Mouse (Mus musculus): ENCODE data around the gene Flot1. TPM values are rescaled to one million over a fixed set of nuclear protein-coding genes. Genes with fewer than 3 reads are reported as not detected.

Gene Flot1
- polyA plus RNA-seq, 1 experiment from 2014 or later = 103 TPM

DNA sequence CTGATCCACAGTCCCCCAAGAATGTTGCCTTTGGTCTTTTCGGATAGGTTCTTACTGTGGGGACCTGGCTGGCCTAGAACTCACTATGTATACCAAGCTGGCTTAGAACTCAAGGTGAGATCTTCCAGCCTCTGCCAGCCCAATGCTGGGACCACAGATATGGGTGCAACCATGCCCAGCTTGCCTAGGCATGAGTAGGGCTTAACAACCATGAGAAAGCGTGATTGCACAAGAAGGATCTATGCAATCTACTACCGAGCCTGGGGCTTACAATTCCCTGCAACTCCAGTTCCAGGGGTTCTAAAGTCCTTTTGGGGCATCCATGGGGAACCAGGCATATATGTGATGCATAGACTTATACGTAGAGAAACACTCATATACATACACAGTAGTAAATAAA is 32.1 kb upstream of the Flot1 start:
- peaks cover 7% of the 10 kb centered on the region for H3K4me1 ChIP-seq (replicated peaks)
- no peak overlapping the region for H3K9ac ChIP-seq
- H3K27me3 ChIP-seq = no peaks in the 10 kb centered on the region
- H3K4me3 ChIP-seq = no peak overlapping the region
- no peak overlapping the region for H3K27ac ChIP-seq
- no peaks in the 10 kb centered on the region for H3K36me3 ChIP-seq
- H3K9me3 ChIP-seq (replicated peaks) = no peaks in the 10 kb centered on the region
- WGBS = 85% methylated on average over 4 of the region's 4 CpGs
- no peak overlapping the region for H3K4me2 ChIP-seq
- no peak for ATAC-seq (replicated peaks; ENCODE audit: insufficient number of reproducible peaks, insufficient read depth, low FRiP score, low read depth)

DNA sequence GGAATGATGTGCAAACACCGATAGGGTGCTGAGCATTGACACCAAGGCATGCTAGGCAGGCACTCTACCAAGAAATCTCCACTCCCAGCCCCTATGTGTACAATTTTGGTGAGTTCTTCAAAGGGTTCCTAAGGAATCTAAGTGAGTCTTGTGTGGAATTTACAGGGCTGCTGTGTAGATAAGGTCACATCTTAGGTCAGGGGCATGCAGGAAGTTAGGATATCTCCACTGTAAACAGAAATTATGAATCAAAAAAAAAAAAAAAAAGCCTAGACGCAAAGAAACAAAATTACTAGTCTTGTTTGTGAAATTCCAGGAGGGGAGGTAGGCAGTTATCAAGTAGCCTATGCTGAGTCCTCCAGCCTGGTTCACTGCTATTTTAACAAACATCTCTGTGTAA is 30.2 kb upstream of the Flot1 start:
- H3K4me1 ChIP-seq (replicated peaks) = no peaks in the 10 kb centered on the region
- WGBS = 63% methylated on average over 2 of the region's 2 CpGs
- no peak overlapping the region for H3K27ac ChIP-seq
- no peak overlapping the region for H3K9ac ChIP-seq
- H3K36me3 ChIP-seq = no peaks in the 10 kb centered on the region
- H3K9me3 ChIP-seq (replicated peaks) = no peaks in the 10 kb centered on the region
- no peak overlapping the region for H3K4me2 ChIP-seq
- no peaks in the 10 kb centered on the region for H3K27me3 ChIP-seq
- no peak overlapping the region for H3K4me3 ChIP-seq
- no peak for ATAC-seq (replicated peaks; ENCODE audit: insufficient number of reproducible peaks, insufficient read depth, low FRiP score, low read depth)

DNA sequence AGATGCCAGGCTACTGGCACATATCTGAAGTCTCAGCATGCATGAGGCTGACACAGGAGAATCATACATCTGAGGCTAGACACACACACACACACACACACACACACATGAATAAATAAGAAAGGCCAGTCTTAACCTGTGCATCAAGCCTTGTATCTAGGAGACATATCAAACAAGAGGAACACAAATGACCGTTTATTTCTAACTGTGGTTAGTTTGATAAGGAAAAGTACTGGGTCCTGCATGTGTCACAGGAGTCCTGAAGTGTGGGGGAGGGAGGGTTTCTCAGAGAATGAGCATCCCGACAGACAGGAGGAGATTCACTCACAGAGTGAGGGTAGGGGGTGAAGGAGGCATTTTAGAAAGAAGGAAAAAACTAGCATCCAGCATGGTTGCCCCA is 27.9 kb upstream of the Flot1 start:
- no peak for ATAC-seq (replicated peaks; ENCODE audit: insufficient number of reproducible peaks, insufficient read depth, low FRiP score, low read depth)
- no peak overlapping the region for H3K9ac ChIP-seq
- no peak overlapping the region for H3K27ac ChIP-seq
- no peaks in the 10 kb centered on the region for H3K4me1 ChIP-seq (replicated peaks)
- no peak overlapping the region for H3K4me2 ChIP-seq
- no peaks in the 10 kb centered on the region for H3K9me3 ChIP-seq (replicated peaks)
- no peaks in the 10 kb centered on the region for H3K27me3 ChIP-seq
- no peaks in the 10 kb centered on the region for H3K36me3 ChIP-seq
- WGBS = 20% methylated on average over 2 of the region's 2 CpGs
- no peak overlapping the region for H3K4me3 ChIP-seq

DNA sequence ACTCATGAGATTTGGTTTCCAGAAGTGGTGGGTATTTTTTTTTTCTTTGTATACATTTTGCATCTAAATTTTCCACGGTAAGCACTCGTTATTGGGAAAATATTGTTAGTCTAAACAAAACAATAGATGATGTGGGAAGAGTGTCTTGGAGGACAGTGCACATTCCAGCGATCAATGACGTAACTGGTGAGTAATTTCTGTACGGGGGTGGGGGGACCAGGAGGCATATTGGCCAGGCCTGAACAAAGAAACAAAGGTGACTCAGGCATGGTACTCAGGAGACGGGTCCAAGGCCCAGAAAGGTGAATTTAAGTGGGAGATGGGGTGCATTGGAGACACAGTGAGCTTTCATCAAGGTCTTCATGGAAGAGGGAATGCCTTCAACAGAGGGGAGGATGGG is 27.4 kb upstream of the Flot1 start:
- WGBS = 72% methylated on average over 6 of the region's 6 CpGs
- ATAC-seq (replicated peaks; ENCODE audit: insufficient number of reproducible peaks, insufficient read depth, low FRiP score, low read depth) = no peak
- Histone ChIP-seq H3K9me3 (replicated peaks) (no peaks in the 10 kb centered on the region), H3K9ac (no peak overlapping the region), H3K4me3 (no peak overlapping the region), H3K4me1 (replicated peaks) (no peaks in the 10 kb centered on the region), H3K27ac (no peak overlapping the region), H3K4me2 (no peak overlapping the region), H3K27me3 (no peaks in the 10 kb centered on the region), H3K36me3 (no peaks in the 10 kb centered on the region)

DNA sequence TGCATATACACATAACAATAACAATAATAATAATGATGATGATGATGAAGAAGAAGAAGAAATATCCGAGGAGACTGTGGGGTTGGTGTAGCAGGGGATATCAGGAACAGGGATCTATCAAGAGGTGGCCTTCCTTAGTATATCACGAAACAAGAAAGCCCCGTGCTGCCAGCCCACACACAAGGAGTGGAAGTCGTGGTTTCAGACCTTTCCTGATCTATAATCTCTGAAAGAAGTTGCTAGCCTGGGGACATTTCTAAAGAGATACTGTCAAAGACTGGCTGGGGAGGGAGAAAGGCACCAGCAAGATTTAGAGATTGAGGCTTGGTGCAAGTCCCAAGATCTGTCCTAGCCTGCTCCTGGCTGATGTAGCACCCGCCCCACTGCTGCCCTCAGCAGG is 26.2 kb upstream of the Flot1 start:
- Histone ChIP-seq H3K27me3 (no peaks in the 10 kb centered on the region), H3K4me3 (no peak overlapping the region), H3K27ac (no peak overlapping the region), H3K9ac (no peak overlapping the region), H3K9me3 (replicated peaks) (no peaks in the 10 kb centered on the region), H3K4me1 (replicated peaks) (no peaks in the 10 kb centered on the region), H3K36me3 (no peaks in the 10 kb centered on the region), H3K4me2 (no peak overlapping the region)
- 66% methylated on average over 5 of the region's 5 CpGs for WGBS
- ATAC-seq (replicated peaks; ENCODE audit: insufficient number of reproducible peaks, insufficient read depth, low FRiP score, low read depth) = no peak

DNA sequence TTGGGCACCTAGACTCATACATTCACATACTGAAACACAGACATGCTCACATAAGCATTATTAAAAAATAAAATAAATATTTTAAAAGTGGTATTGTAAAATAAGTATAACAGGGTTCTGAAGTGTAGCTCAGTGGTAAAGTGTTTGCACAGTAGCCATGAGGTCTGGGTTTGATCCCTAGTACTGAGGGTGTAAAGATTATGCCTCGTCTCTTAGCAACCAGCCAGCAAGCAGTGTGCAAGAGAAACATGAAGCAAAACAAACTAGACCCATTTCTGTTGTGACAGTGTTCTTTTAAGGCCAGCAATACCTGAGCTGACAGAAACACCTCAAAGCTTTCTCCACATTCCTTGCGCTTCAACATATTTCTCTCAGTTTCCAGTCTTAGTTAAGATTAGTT is 22.1 kb upstream of the Flot1 start:
- WGBS = 79% methylated on average over 2 of the region's 2 CpGs
- ATAC-seq (replicated peaks; ENCODE audit: insufficient number of reproducible peaks, insufficient read depth, low FRiP score, low read depth) = no peak
- Histone ChIP-seq H3K27me3 (no peaks in the 10 kb centered on the region), H3K9me3 (replicated peaks) (no peaks in the 10 kb centered on the region), H3K4me3 (no peak overlapping the region), H3K4me1 (replicated peaks) (peaks cover 9% of the 10 kb centered on the region), H3K27ac (no peak overlapping the region), H3K36me3 (no peaks in the 10 kb centered on the region), H3K9ac (no peak overlapping the region), H3K4me2 (no peak overlapping the region)

DNA sequence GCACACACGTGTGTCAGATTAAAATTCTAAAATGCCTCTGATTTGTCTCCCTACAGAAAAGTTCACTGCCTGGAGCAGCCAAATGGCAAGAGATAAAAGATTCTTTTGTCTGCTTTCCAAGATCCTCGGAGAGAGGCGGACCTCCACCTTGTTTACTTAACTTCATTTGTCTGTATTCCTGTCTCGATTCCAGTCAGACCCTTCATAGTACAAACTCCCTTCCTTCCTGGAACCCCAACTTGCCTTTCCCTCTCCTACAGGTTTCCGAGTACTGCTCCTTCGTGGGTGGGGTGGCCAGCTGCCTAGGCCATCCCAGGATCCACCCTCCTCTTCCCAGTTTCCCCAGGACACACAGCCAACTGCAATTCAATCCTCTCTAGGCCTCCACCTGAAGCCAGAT is 20.0 kb upstream of the Flot1 start:
- no peak overlapping the region for H3K4me3 ChIP-seq
- H3K9ac ChIP-seq = no peak overlapping the region
- no peak overlapping the region for H3K4me2 ChIP-seq
- no peaks in the 10 kb centered on the region for H3K9me3 ChIP-seq (replicated peaks)
- H3K4me1 ChIP-seq (replicated peaks) = peaks cover 10% of the 10 kb centered on the region
- no peaks in the 10 kb centered on the region for H3K36me3 ChIP-seq
- H3K27ac ChIP-seq = peak overlapping the region; percentile 9; the same call in 1 of the 2 replicates
- 42% methylated on average over 6 of the region's 6 CpGs for WGBS
- ATAC-seq (replicated peaks; ENCODE audit: insufficient number of reproducible peaks, insufficient read depth, low FRiP score, low read depth) = peak; percentile 27; the same call in 1 of the 2 replicates
- H3K27me3 ChIP-seq = no peaks in the 10 kb centered on the region

DNA sequence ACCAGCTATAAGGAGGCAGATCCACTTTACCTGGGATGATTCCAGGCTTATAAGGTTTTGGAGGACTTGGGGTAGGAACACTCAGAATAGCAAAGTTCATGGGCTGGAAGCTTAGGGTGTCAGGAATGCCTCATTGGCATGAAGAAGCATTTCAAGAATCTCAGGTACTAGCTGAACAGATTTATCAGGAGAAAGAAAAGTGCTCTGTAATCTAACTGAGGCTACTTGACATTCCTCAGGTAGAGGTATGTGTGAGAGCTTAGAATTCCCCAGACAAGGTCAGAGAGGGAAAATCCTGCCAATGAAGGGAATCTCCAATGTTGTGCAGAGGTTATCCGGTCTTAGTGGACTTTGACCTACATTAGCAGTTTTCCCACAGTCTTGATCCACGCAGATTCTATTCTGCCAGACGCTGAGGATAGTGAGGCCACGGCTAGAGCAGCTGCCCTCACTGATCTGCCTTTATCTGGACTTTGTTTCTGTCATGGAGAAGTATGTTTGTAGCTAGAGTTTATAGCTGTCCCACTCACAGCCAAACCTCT is 19.1 kb upstream of the Flot1 start:
- Histone ChIP-seq H3K4me2 (no peak overlapping the region), H3K27me3 (no peaks in the 10 kb centered on the region), H3K9me3 (replicated peaks) (no peaks in the 10 kb centered on the region), H3K4me3 (no peak overlapping the region), H3K36me3 (no peaks in the 10 kb centered on the region), H3K9ac (no peak overlapping the region), H3K4me1 (replicated peaks) (peaks cover 12% of the 10 kb centered on the region), H3K27ac (peak overlapping the region; percentile 63)
- no peak for ATAC-seq (replicated peaks; ENCODE audit: insufficient number of reproducible peaks, insufficient read depth, low FRiP score, low read depth)
- WGBS = 42% methylated on average over 4 of the region's 4 CpGs

DNA sequence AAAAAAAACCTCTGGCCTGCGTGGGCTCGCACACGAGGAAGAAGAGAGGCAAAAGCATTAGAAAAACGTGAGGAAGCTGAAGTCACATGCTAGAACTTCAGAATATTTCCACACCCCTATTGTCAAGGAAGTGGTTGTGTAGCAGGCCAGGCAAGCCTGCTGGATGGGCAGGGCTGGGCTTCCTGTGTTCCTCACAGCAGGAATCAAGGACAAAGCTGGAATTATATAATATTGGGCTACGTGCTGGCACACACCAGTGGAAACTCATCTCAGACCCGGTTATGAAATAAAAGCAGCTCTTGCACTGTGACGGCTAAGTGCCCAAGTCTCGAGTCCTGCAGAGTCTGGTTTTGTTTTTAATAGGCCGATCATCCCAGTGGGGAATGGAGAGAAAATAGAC is 15.0 kb upstream of the Flot1 start:
- no peaks in the 10 kb centered on the region for H3K9me3 ChIP-seq (replicated peaks)
- WGBS = 57% methylated on average over 9 of the region's 9 CpGs
- H3K4me3 ChIP-seq = no peak overlapping the region
- no peaks in the 10 kb centered on the region for H3K36me3 ChIP-seq
- no peak for ATAC-seq (replicated peaks; ENCODE audit: insufficient number of reproducible peaks, insufficient read depth, low FRiP score, low read depth)
- H3K4me1 ChIP-seq (replicated peaks) = peaks cover 41% of the 10 kb centered on the region
- H3K27ac ChIP-seq = peak overlapping the region; percentile 38
- no peak overlapping the region for H3K9ac ChIP-seq
- H3K27me3 ChIP-seq = no peaks in the 10 kb centered on the region
- no peak overlapping the region for H3K4me2 ChIP-seq

DNA sequence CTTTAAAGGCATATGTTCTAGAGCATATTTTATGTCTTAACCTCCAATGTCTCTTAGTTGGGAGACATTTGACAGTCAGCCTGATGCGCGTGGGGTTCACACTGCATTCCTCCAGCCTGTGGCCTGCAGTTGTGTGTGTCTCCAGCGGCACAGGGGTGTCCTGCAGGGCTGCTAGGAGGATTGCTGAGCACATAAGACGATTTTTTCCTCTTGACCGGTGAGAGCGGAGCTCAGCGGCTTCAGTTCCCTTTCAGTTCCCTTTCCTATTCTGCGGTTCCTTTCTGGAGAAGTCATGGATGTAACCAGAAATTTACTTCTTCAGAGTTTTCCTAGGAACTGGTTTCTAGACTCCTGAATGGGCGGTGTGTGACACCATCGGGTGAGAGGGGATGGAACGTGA is 13.6 kb upstream of the Flot1 start:
- Histone ChIP-seq H3K4me1 (replicated peaks) (peaks cover 44% of the 10 kb centered on the region), H3K9me3 (replicated peaks) (no peaks in the 10 kb centered on the region), H3K36me3 (no peaks in the 10 kb centered on the region), H3K4me2 (no peak overlapping the region), H3K27me3 (no peaks in the 10 kb centered on the region), H3K4me3 (no peak overlapping the region), H3K9ac (no peak overlapping the region), H3K27ac (no peak overlapping the region)
- ATAC-seq (replicated peaks; ENCODE audit: insufficient number of reproducible peaks, insufficient read depth, low FRiP score, low read depth) = no peak
- WGBS = 82% methylated on average over 11 of the region's 11 CpGs

DNA sequence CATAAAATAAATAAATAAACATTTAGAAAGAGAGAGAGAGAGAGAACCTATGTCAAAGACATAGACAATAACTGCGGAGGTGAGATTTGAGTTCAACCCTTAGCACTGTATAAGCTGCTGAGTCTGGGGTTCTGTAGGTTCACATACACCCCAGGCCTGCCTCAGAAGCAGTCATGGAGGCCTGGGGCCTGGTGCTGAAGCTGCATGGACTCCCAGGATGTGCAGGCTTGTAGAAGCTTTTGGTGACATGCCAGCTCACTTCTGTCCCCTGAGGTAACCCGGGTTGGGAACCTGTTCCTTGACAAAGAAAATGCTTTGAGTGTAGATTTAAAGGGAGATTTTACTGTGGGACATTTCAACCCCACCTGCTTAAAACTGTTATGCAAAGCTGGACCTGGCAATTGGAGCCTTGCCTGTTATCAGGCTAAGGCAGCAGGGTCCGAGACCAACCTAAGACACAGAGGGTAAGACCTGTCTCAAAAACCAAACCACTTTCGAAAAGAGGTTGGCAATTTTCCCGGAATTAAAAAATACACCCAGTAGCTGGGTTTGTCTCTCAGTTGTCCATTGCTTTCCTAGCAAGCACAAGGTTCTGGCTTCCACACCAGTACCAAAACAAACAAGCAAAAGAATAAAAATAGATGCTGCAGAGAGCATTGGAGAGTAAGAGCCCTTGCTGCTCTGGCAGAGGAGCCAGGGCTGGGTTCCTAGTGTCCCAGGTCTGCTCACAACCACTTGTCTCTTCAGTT is 12.0 kb upstream of the Flot1 start:
- H3K36me3 ChIP-seq = no peaks in the 10 kb centered on the region
- no peaks in the 10 kb centered on the region for H3K27me3 ChIP-seq
- H3K9me3 ChIP-seq (replicated peaks) = no peaks in the 10 kb centered on the region
- H3K4me2 ChIP-seq = no peak overlapping the region
- H3K4me1 ChIP-seq (replicated peaks) = peaks cover 60% of the 10 kb centered on the region
- H3K9ac ChIP-seq = no peak overlapping the region
- H3K4me3 ChIP-seq = no peak overlapping the region
- H3K27ac ChIP-seq = peak overlapping the region; percentile 97
- ATAC-seq (replicated peaks; ENCODE audit: insufficient number of reproducible peaks, insufficient read depth, low FRiP score, low read depth) = no peak
- 56% methylated on average over 5 of the region's 5 CpGs for WGBS

DNA sequence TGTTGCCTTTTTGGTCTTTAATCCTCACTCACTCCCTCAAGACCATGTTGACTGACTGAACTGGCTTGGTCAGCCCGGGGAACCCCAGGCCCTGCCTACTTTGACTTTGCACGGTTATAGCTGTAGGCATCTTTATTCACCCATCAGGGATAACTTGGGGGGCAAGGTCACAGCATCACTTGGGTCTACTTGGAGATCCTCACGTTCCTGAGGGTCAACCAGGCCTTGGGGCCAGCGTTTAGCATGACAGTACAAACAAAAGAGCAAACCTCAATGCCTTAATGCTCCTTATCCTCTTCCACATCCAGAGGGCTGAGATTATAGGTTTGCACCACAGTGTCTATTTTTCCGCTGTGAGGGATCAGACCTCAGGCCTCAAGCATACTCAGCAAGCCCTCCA is 10.7 kb upstream of the Flot1 start:
- H3K9ac ChIP-seq = 0 out of 2 replicates have a peak overlapping the region, but pooled peaks have one; percentile 1

More for the DNA sequence above, 10.7 kb upstream of the Flot1 start:
- WGBS = 82% methylated on average over 5 of the region's 5 CpGs
- Histone ChIP-seq H3K4me1 (replicated peaks) (peaks cover 70% of the 10 kb centered on the region), H3K4me3 (no peak overlapping the region), H3K36me3 (no peaks in the 10 kb centered on the region), H3K9me3 (replicated peaks) (no peaks in the 10 kb centered on the region), H3K27me3 (no peaks in the 10 kb centered on the region), H3K27ac (peak overlapping the region; percentile 97), H3K4me2 (no peak overlapping the region)
- ATAC-seq (replicated peaks; ENCODE audit: insufficient number of reproducible peaks, insufficient read depth, low FRiP score, low read depth) = no peak

Data from heart, embryonic 15.5 days (tissue).